In genomic region chr10:37841842-37842241, GRCm38 (mm10) we compare ENCODE assay signal across 22 mouse cellular contexts.
DNase-seq lines count a peak whose midpoint lies in the region; ATAC-seq lines count a peak whose summit lies in the region.
"Had no signal": no experiment of that assay in that cellular context is flagged by ENCODE, and none has a peak within 500 bp of the region (broad histone marks: within the 10 kb centered on the region; RNA-seq: fewer than 3 reads in every experiment).

No protein-coding gene starts in this region.

- no peak overlapping the region for H3K4me2 ChIP-seq in midbrain, embryonic 14.5 days (ENCODE audit: low read length)
- H3K4me2 ChIP-seq: forebrain, embryonic 12.5 days; hindbrain, embryonic 14.5 days; lung, embryonic 15.5 days; midbrain, embryonic 11.5 days; stomach, embryonic 15.5 days had no signal

- ATAC-seq in midbrain, embryonic 14.5 days (ENCODE audit: low FRiP score, low TSS enrichment): no peak
- ATAC-seq: intestine, postnatal 0 days; Patski had no signal

- peak overlapping the region; percentile 65 for H3K27ac ChIP-seq in midbrain, embryonic 10.5 days (replicated peaks)
- no peak overlapping the region for H3K27ac ChIP-seq in midbrain, embryonic 14.5 days (replicated peaks; ENCODE audit: low read depth, low read length)
- H3K27ac ChIP-seq: forebrain, embryonic 12.5 days; hindbrain, embryonic 14.5 days; lung, embryonic 15.5 days; stomach, embryonic 15.5 days had no signal

- WGBS in midbrain, embryonic 10.5 days: 51% methylated on average over 2 of the region's 2 CpGs
- 50% methylated on average over 2 of the region's 2 CpGs for WGBS in midbrain, embryonic 14.5 days

- DNase-seq in adrenal gland, adult (ENCODE audit: inconsistent age in 2 of 2, low spot score in 1 of 2): peak; percentile 12 to 74
- no peak for DNase-seq in adrenal gland, postnatal 4 days (ENCODE audit: low spot score in 2 of 2)
- DNase-seq in kidney, adult 11 months: peak; percentile 13
- no peak for DNase-seq in kidney, postnatal 10 days
- DNase-seq in midbrain, embryonic 10.5 days (ENCODE audit: low spot score): no peak
- no peak for DNase-seq in midbrain, embryonic 14.5 days
- DNase-seq in lung, postnatal 36 days: peak; percentile 18
- no peak for DNase-seq in left cerebral cortex, adult 18-20 months (ENCODE audit: low spot score in 2 of 2)
- DNase-seq: cerebellum, postnatal 36 days; heart, adult 11 months; layer of hippocampus, adult 9-11 months; liver; spleen, adult 18-20 months; thymus, postnatal 14 days had no signal

- no peaks in the 10 kb centered on the region for H3K36me3 ChIP-seq in midbrain, embryonic 10.5 days
- no peaks in the 10 kb centered on the region for H3K36me3 ChIP-seq in midbrain, embryonic 14.5 days (ENCODE audit: control insufficient read depth, insufficient read depth, low read length)
- H3K36me3 ChIP-seq: forebrain, embryonic 12.5 days; lung, embryonic 15.5 days; stomach, embryonic 15.5 days had no signal

- H3K9me3 ChIP-seq in midbrain, embryonic 10.5 days (replicated peaks): no peaks in the 10 kb centered on the region
- H3K9me3 ChIP-seq in midbrain, embryonic 14.5 days (ENCODE audit: control insufficient read depth, low read length): no peaks in the 10 kb centered on the region
- H3K9me3 ChIP-seq: forebrain, embryonic 12.5 days; lung, embryonic 15.5 days; stomach, embryonic 15.5 days had no signal

- no peak overlapping the region for H3K9ac ChIP-seq in midbrain, embryonic 14.5 days (replicated peaks; ENCODE audit: low read length)
- H3K9ac ChIP-seq: forebrain, embryonic 12.5 days; hindbrain, embryonic 14.5 days; lung, embryonic 15.5 days; stomach, embryonic 15.5 days had no signal

- no peak overlapping the region for H3K4me3 ChIP-seq in midbrain, embryonic 10.5 days
- H3K4me3 ChIP-seq in midbrain, embryonic 14.5 days (replicated peaks; ENCODE audit: low read depth, low read length): no peak overlapping the region
- H3K4me3 ChIP-seq: forebrain, embryonic 12.5 days; lung, embryonic 15.5 days; stomach, embryonic 15.5 days had no signal

- peaks cover 19% of the 10 kb centered on the region for H3K4me1 ChIP-seq in midbrain, embryonic 10.5 days
- H3K4me1 ChIP-seq in midbrain, embryonic 14.5 days (ENCODE audit: control insufficient read depth, insufficient read depth, low read length): 0 out of 2 replicates have a peak, but pooled peaks cover 4% of the 10 kb centered on the region
- H3K4me1 ChIP-seq: forebrain, embryonic 12.5 days; stomach, embryonic 15.5 days had no signal

- no peaks in the 10 kb centered on the region for H3K27me3 ChIP-seq in midbrain, embryonic 10.5 days (ENCODE audit: low read depth, poor library complexity, severe bottlenecking)
- H3K27me3 ChIP-seq in midbrain, embryonic 14.5 days (ENCODE audit: control insufficient read depth, insufficient read depth, low read length): no peaks in the 10 kb centered on the region
- H3K27me3 ChIP-seq: CH12.LX; forebrain, embryonic 12.5 days; lung, embryonic 15.5 days; Patski; stomach, embryonic 15.5 days had no signal

Comparison
In these comparisons a context has a peak if more than half of its experiments do, and no peak if none do; other contexts are left out.
1. DNase-seq: peak in adrenal gland, adult (2 of 2), kidney, adult 11 months (single experiment) and lung, postnatal 36 days (single experiment); none in adrenal gland, postnatal 4 days (0 of 2), kidney, postnatal 10 days (single experiment), midbrain, embryonic 10.5 days (single experiment), midbrain, embryonic 14.5 days (single experiment) and left cerebral cortex, adult 18-20 months (0 of 2).